Mouse (Mus musculus) lung, adult 18-20 months (tissue): ENCODE results near the gene 1700028K03Rik.

Experiments
- DNase-seq, 2 experiments: peaks; one replicate each; pipeline ENCODE4 v3.0.0; 2022; ENCODE audit warnings: mixed read lengths in 2 of 2

1700028K03Rik gene

GRCm38 (mm10) chr5:107534581-107534980 is at the start of gene 1700028K03Rik:
TSS of gene 1700028K03Rik (plus strand) at chr5:107534709.
- DNase-seq = no peak

DNA sequence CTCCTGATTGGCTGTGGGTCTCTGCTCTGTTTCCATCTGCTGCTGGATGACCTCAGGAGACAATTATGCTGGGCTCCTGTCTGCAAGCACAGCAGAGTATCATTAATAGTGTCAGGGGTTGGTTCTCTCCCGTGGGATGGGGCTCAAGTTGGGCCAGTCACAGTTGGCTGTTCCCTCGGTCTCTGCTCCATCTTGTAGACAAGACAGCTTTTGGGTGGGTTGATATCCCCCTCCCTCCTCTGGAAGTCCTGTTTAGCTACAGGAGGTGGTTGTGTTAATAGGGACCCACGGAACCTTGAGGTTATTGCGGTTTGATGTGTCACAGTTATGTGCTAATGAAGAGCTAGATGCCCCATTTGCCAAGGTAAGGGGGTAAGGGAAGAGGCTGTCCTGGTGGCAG is 45.5 kb upstream of the 1700028K03Rik start:
- DNase-seq = no peak

- peak in 1 of 2 experiments; percentile 16 for DNase-seq
Measured at GRCm38 (mm10) chr5:107491036-107491435, 43.5 kb upstream of the 1700028K03Rik start.

DNA sequence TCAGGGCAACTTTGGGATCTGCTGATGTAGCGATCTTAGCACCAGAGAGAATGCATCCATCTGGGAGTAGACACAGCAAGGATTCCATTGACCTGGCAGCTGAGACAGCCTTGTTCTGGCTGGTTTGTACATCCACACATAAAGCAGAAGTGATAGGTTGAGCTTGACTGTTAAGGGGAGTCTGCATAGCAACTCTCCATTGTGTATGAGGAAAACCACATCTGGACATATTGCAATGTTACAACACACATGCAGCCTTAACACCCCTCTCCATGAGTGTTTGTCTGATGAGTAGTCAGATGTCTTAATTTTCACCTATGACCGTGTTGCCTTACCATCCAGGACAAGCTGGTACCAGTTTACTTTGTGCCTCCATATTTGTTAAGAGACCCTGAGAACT is 42.0 kb upstream of the 1700028K03Rik start:
- no peak for DNase-seq

DNA sequence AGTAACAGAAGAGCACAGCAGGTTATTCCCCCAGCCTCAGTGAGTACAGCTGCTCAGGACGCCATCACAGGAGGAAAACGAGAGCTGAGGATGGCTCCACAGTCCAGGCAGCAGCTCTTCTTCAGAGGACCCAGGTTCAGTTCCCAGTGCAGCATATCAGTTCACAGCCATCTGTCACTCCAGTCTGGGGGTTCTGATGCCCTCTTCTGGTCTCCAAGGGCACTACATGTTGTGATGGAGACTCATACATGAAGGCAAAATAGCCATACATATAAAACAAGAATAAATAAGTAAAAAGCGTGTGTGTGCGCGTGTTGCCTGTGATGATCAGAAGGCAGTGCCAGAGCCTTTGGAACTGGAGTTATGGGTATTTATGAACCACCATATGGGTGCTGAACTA is 39.8 kb upstream of the 1700028K03Rik start:
- no peak for DNase-seq

DNA sequence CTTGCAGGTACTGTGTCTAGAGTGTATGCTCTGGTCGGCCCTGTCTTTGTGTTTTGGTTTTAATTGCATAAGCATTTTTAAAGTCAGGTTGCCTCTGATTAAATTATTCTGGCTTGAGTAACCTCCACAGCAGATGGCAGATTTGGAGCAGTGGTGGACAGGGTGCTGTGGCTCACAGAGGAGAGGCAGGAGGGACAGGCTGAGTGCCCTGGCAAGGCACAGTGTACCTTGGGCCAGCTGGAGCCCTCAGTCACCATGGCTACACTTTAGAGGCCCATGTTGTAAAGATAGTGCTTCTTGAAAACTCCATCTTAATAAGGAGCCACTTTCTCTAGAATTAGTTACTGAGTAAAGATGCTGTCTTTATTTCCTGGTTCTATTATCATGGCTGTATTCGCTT is 38.5 kb upstream of the 1700028K03Rik start:
- no peak for DNase-seq

DNA sequence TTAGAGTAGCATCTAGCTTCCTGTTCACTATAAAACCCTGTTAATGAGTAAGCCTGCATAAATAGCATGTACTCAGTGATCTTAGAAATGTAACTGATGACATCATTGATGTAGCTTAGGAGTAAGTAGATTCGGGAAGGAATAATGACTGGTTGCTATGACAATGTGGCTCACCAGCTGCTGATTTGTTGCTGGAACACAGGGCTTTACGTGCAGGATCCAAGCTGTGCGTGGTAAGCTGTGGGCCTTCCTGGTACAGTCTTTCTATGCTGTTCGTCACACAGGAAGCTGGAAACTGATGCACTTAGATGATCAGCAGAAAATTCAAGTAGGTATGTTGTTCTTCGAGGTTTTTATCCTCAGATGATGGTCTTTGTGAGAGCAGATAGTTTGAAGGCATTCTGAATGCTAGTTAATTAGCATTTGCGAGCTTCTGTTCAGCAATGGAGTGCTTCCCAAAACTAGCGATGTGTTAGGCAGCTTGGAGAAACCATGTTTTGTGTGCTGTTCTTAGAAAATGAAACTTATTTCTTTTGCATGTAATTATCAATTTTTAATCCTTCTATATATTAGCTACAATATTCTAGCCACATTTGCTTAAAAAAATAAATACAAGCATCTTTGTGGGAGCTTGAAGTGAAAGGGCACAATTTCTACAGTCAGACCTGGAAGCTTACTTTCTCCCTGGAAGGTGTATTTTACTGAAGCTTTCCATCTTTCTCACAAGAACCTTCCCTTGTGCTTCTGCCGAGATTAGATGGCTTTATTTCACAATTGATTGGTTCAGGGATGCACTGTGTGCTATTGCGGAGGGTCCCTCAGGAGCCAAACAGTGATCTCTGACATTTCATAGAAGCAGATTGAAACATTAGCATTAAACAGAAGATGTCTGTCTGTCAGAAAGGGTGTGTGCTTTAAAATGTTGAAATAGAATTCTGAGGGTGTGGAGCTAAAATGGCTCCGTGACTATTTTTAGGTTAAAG is 36.7 kb upstream of the 1700028K03Rik start:
- no peak for DNase-seq

DNA sequence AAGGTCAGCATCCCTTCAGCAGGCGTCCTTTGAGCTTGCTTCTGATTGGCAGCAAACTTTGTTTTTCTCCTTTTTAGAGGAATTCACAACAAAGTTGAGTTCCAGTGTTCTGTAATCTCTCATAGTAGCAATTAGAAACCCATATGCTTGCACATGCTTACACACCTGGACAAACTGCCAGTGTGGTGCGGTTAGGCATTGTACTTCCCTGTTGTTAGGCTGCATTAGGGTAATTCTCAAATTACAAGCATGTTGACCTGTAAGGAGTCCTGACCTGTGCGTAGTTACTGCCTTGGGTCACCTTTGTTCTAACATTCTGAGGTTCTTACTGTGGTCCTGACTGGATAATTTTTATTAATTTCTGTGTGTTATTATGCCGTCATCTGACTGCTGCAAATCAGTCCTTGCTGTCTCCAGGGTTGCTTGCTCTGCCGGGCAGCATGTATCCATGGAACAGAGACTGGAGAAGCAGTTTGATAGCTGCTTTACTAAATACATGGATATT is 35.7 kb upstream of the 1700028K03Rik start:
- DNase-seq = peak in 1 of 2 experiments; percentile 5

GRCm38 (mm10) chr5:107499891-107500535 is 34.5 kb upstream of the 1700028K03Rik start:
- peak in 1 of 2 experiments; percentile 32 for DNase-seq

DNA sequence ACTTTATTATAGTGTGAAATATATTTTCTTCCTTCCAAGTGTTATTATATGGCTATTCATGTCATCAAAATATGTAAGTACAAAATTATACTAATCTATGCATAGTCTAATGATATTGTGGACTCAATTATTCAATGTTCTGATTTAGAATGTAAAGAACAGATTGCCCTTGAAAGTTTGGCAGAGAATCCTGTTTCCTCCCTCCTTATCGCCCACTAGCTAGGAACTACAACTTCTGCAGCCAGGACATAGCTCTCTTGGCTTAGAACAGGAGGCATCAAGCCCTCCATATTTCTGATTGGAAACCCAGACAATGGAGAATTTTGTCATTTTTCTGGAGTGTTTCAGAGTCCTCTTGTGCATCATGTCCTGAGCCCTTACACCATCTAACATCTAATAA is 33.8 kb upstream of the 1700028K03Rik start:
- DNase-seq = no peak

GRCm38 (mm10) chr5:107507321-107507720 is 27.2 kb upstream of the 1700028K03Rik start, which contains the start of gene Gm42669:
TSS of gene Gm42669 (plus strand) at chr5:107507621.
- DNase-seq = no peak

DNA sequence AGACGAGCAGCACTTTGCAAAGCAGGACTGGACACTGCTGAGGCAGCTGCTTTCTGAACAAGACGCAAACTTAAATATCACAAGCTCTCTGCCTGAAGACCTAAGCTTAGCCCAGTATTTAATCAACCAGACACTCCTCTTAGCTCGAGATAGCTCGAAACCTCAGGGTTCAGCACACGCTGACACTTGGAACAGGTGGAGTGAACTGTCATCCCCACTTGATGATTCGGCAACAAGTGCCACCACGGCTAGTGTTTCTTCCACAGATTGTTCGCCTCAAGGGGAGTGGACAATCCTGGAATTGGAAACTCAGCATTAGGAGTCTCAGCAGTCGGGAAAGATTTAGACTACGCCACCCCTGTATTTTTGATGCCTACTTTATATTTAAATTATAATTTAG is 24.0 kb upstream of the 1700028K03Rik start:
- DNase-seq = no peak

GRCm38 (mm10) chr5:107511326-107511725 is 23.2 kb upstream of the 1700028K03Rik start:
- DNase-seq = no peak

- DNase-seq = peak; percentile 37 to 53
Measured at GRCm38 (mm10) chr5:107513583-107513982, 20.9 kb upstream of the 1700028K03Rik start.

DNA sequence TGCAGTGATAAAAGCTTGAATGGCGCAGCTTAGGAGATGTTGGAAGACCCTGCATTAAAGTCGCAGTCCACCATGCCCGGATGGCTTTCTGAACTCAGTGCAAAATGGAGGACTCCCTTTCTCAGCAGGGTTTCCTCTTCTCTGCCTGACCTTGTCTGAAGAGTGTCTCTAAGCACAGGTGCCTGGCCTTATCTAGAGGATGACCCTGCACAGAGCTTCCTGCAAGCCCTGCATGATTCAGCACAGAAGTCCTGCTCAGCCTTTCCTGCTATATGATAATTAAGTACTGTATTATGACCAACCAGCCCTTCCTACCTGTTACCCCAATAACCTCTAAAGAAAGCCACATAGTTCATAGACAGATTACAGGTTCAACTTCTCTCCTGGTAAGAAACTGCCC is 19.1 kb upstream of the 1700028K03Rik start:
- DNase-seq = no peak

DNA sequence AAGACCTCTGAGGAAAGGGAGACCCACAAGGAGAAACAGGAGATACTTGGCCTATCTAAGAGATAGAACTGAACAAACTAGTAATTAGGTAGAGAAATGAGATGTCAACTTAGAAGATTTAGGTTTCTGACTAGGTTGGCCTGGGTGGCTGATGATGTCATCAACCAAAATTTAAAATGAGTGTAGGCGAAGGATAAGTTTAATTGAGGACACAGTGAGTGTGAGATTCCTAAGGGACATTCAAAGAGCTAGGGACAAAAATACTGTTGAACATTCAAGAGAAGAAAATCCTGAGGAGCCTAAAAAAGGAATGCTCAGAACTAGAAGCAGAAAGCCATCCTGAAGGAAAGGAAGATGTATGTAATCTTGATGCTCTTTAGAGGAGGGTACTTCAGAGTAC is 18.4 kb upstream of the 1700028K03Rik start:
- DNase-seq = no peak

DNA sequence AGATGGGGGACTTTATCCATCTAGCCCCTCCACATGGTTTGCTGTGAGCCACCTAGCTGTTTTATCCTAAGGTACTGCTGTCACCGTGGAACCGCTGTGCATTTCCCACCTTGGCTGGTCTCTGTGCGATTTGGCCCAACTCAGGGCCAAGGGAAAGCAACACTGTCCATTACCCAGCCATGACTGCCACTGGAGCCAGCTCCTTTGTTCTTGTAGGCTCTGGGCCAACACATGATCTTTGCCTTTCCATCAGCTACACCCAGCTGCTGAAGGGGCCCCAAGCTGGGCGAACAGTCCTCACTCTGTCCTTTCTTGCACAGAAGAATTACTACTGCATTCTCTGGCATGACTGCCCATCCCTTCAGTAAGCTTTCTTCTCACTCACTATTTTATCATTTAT is 15.9 kb upstream of the 1700028K03Rik start:
- no peak for DNase-seq

- DNase-seq = no peak
Measured at GRCm38 (mm10) chr5:107521386-107521785, 13.1 kb upstream of the 1700028K03Rik start.

GRCm38 (mm10) chr5:107521897-107522296 is 12.6 kb upstream of the 1700028K03Rik start:
- DNase-seq = peak in 1 of 2 experiments; percentile 5

DNA sequence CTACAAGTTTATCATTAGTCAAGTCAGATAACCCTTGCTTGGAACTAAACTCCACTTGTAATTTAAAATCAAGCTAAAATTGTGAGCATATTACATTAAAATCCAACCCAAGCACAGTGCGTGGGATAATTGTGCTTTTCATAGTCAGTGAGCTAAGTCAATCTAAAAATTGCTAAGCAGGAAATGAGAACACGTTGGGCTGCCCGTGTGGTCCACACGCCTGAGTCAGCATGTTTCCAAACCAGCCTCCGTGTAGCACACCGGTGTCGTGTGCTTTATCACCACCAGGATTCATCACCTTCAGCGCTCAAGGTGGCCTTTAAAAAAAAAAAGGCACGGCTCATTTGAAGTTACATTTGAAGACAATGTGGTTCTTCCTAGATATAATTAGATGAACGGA is 10.2 kb upstream of the 1700028K03Rik start:
- DNase-seq = no peak

GRCm38 (mm10) chr5:107528856-107529255 is 5.7 kb upstream of the 1700028K03Rik start:
- no peak for DNase-seq

- DNase-seq = no peak
Measured at GRCm38 (mm10) chr5:107533590-107533989, 919 bp upstream of the 1700028K03Rik start.

DNA sequence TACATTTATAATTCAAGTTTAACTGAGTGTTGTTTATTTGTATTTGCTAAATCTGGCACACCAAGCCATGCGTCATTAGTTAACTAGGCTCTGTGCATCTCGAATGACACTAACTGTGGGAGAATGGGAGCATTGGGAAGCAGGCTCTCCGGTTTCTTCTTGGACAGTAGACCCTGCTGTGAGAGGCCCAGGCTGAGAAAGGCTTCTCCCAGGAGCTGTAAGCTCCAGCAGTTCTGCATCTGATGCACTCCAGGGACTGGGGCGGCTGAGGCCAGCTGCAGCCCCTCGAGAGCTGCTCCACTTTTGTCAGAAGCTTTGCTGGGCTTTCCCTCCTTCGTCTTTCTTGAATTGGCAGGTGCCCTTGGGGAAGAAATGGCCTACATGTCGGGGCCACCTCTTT is 7.2 kb downstream of the 1700028K03Rik start:
- DNase-seq = no peak

GRCm38 (mm10) chr5:107545927-107546326 is 11.4 kb downstream of the 1700028K03Rik start:
- peak in 1 of 2 experiments; percentile 18 for DNase-seq
